Mouse (Mus musculus) stomach, postnatal 0 days (tissue): Measurements from ENCODE around the gene Pld2.

Source experiments
- CTCF ChIP-seq: IDR thresholded peaks from 2 replicates; pipeline ENCODE4 v1.5.1; 2016; ENCODE audit warnings: antibody characterized with exemption, low read depth, mild to moderate bottlenecking, moderate library complexity
- EP300 ChIP-seq: optimal IDR thresholded peaks from 2 replicates; pipeline ENCODE3; 2016; ENCODE audit warnings: antibody characterized with exemption

GRCm38 (mm10) chr11:70580358-70580720 is 40.5 kb downstream of the Pld2 start:
- TF ChIP-seq CTCF = no peak
- no peak for TF ChIP-seq EP300
